Mouse (Mus musculus) testis, adult 2 months (tissue): Measurements from ENCODE around the gene Olfr1432.

Source experiments
- CTCF ChIP-seq: fragments of 200-500 bp; IDR thresholded peaks from 2 replicates; pipeline ENCODE4 v1.5.1; 2012; ENCODE audit warnings: low read depth, mild to moderate bottlenecking, inconsistent platforms, low read length, moderate library complexity; ENCODE audit not compliant: control insufficient read depth, insufficient read depth, insufficient replicate concordance
- POLR2A ChIP-seq: fragments of 200-500 bp; IDR thresholded peaks from 2 replicates; pipeline ENCODE4 v1.6.1; 2012; ENCODE audit warnings: low read depth, mild to moderate bottlenecking, inconsistent platforms, low read length, moderate library complexity; ENCODE audit not compliant: control insufficient read depth

GRCm38 (mm10) chr19:12260732-12261131, 28.3 kb upstream of the Olfr1432 start, which contains the start of gene Olfr235:
- TF ChIP-seq CTCF (no peak), POLR2A (no peak)
